Mouse (Mus musculus) ES-Bruce4 (cell line): ENCODE measurements around the gene St3gal2.
"Not testable (repeated sequence)": the region's sequence is repeated elsewhere in the genome, so short reads cannot be mapped to it uniquely, and the experiment has no call there.

ENCODE experiments used
- CTCF ChIP-seq: IDR thresholded peaks from one replicate; pipeline ENCODE4 v1.8.1; 2011; ENCODE audit warnings: low read depth, low read length
- EP300 ChIP-seq: IDR thresholded peaks from 2 replicates; pipeline ENCODE4 v1.6.1; 2011; ENCODE audit warnings: low read depth, low read length; ENCODE audit not compliant: insufficient read depth
- POLR2A ChIP-seq: IDR thresholded peaks from one replicate; pipeline ENCODE4 v1.8.1; 2011; ENCODE audit warnings: low read length; ENCODE audit not compliant: insufficient read depth

DNA sequence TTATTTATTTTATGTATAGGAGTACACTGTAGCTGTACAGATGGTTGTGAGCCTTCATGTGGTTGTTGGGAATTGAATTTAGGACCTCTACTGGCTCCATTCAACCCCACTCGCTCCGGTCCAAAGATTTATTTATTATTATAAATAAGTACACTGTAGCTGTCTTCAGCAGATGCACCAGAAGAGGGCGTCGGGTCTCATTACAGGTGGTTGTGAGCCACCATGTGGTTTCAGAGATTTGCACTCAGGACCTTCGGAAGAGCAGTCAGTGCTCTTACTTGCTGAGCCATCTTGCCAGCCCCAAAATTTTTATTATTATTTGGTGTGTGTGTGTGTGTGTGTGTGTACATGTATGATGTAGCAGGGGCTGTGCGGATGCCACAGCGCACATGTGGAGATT, 38.8 kb downstream of the St3gal2 start:
- not testable (repeated sequence) for TF ChIP-seq CTCF, EP300, POLR2A
